Mouse (Mus musculus): ENCODE measurements at regions not wholly inside any gene's neighbourhood (a gene's known extent, or its start where the extent isn't known, plus 50 kb on each side); places are given as distances from the start of the nearest gene placed in this dataset.
"Not testable (repeated sequence)": the region's sequence is repeated elsewhere in the genome, so short reads cannot be mapped to it uniquely, and the experiment has no call there.

DNA sequence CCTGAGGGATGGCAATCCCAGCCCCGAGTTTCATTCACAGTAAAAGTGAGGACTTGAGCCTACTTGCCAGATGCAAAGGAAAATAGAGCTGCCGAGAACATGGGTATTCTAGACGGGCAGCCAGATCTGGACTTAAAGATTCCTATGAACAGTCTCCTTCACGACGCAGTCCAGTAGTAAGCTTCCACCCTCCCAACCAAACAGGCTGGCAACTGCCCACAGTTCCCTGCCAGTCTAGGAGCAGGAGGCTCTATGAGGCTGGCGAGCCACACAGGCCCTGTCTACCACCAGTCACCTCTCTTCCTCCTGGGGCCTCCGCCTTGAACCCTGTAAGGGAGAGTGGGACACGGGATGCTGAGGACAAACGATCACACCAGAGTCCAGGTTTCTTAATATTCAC, 153.5 kb upstream of the Snrpn start:
- Histone ChIP-seq H3K36me3 (no peaks in the 10 kb centered on the region), H3K4me1 (no peaks in the 10 kb centered on the region), H3K9me3 (replicated peaks) (no peaks in the 10 kb centered on the region), H3K4me3 (no peak overlapping the region), H3K27ac (no peak overlapping the region), H3K27me3 (ENCODE audit: low read depth, poor library complexity, severe bottlenecking) (no peaks in the 10 kb centered on the region)
- DNase-seq (ENCODE audit: low spot score) = no peak
- WGBS = 88% methylated on average over 9 of the region's 9 CpGs

DNA sequence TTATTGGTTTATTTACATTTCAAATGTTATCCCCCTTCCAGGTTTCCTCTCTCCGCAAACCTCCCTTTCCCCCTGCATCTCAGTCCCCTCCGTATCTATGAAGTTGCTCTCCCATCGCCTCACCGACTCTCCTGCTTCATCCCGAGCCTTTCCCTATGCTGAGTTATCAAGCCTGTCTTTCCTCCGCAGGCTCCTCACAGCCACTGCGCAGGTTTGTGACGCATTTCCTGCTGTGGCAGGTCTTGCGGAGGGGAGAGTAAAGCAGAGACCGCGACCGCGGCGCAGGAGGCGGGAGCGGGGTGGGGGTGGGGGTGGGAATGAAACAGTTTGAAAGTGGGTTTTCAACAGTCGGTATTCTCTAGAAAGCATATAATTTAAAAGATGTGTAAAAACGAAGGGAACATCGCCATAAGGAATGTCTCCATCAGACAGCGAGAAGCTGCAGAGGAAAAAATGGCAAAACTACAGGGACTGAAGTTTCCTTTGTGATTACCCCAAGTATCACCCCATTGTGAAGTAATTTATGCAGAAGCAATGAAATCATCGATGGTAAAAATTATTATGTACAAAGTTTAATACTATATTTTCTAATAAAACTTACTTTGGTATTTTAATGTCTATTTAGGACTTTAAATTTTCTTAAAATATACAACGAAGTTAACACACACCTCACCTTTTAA, 104.3 kb upstream of the Snrpn start:
- WGBS = 15% methylated on average over 22 of the region's 22 CpGs
- H3K4me1 ChIP-seq; H3K36me3 ChIP-seq; H3K27me3 ChIP-seq (ENCODE audit: low read depth, poor library complexity, severe bottlenecking); H3K9me3 ChIP-seq (replicated peaks): not testable (repeated sequence)
- peak; percentile 66 for DNase-seq (ENCODE audit: low spot score)
- Histone ChIP-seq H3K4me3 (peak overlapping the region; percentile 46), H3K27ac (peak overlapping the region; percentile 53; the same call in 1 of the 2 replicates)

DNA sequence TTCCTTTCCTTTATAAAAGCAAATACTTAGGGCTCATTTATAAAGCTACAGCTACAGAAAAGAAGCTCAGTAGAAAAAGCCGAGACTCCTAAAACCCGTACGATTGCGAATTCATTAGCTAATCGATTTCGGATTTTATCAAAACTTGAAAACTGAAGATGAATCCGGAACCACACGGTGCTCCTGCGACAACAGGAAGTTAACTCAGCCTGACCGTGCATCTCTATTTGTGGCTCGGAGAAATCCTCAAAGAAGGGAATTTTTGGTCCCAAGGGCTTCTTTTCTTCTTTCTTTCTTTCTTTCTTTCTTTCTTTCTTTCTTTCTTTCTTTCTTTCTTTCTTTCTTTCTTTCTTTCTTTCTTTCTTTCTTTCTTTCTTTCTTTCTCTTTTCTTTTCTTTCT, 103.7 kb upstream of the Snrpn start:
- not testable (repeated sequence) for H3K27ac ChIP-seq; H3K9me3 ChIP-seq (replicated peaks); H3K4me1 ChIP-seq; H3K36me3 ChIP-seq; H3K27me3 ChIP-seq (ENCODE audit: low read depth, poor library complexity, severe bottlenecking)
- WGBS = 27% methylated on average over 11 of the region's 11 CpGs
- peak overlapping the region; percentile 46 for H3K4me3 ChIP-seq
- DNase-seq (ENCODE audit: low spot score) = peak; percentile 29

DNA sequence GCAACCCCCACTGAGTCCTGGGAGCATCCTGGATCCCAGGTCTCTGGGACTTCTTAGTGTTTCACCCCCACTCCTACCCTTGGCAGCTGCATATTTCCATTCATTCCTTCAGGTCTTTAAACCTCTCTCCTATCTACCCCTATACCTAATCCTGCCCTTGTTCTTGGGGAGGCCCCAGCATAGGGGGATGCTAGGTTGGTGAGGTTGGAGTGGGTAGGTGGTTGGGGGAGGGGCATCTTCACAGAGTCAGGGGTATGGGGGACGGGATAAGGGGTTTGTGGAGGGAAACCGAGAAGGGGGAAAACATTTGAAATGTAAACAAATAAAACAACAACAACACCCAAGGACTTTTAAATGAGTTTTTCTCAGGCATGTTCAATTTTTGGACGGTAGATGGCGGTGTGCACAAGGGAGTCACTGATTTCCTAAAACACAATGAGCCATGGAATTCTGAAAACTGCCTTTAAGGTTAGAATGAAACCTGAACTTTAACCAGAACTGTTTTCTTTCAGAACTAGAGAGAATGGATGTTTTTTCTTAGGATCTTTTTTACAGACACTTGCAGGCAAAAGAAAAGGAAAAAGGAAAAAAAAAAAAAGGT, 98.7 kb upstream of the Snrpn start:
- H3K9me3 ChIP-seq (replicated peaks); DNase-seq (ENCODE audit: low spot score); H3K4me3 ChIP-seq; H3K27ac ChIP-seq; H3K4me1 ChIP-seq; H3K27me3 ChIP-seq (ENCODE audit: low read depth, poor library complexity, severe bottlenecking); H3K36me3 ChIP-seq: not testable (repeated sequence)
- 8% methylated on average over 4 of the region's 4 CpGs for WGBS

DNA sequence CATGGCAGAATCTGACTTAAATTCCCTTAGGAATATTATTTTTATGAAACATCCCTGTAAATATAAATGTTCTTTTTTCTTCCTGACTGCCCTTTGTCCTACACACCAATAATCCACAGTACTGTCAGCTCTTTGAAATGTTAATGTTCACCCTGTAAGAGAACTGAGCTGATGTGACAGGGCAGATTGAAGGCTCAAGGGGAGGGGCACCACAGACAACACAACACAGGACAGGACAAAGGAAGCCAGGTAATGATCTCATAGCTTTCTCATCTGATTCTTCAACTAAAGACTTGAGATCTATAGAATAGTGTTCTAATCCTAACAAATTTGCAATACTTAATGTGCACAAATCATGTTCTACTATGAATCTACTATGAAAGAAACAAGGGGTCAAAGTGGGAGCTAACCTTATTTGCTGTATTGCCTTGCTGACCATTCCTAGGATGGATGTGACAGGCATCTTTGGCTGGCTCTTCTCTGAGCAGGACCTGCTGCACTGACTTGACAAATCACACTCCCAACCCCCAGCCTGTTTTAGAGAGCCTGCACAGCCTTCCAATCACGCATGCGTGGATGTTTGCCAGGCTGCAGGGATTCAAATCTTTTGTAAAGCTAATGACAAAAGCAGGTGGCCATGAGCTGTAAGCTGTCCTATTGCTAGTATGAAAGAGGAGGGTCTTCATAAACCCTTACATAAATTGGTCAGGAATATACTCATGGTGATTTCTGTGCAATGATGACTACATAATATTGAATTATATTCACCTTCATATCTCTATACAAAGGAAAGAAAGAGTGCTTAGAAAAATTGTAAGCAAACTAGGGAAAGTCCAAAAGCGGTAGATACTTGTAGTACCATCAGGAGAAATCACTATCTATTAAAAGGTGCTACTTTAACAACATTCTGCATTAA, 76.6 kb upstream of the Snrpn start:
- not testable (repeated sequence) for H3K27me3 ChIP-seq (ENCODE audit: low read depth, poor library complexity, severe bottlenecking); H3K36me3 ChIP-seq; H3K4me3 ChIP-seq; H3K9me3 ChIP-seq (replicated peaks); DNase-seq (ENCODE audit: low spot score); H3K4me1 ChIP-seq; H3K27ac ChIP-seq
- 55% methylated on average over 3 of the region's 3 CpGs for WGBS
